Mouse (Mus musculus): ENCODE results near the gene Ankrd54. TPM values are rescaled to one million over a fixed set of nuclear protein-coding genes. Genes with fewer than 3 reads are reported as not detected.
A peak's percentile ranks its signal among the peaks of the same experiment; 100 is the strongest.
"Not testable (repeated sequence)": the region's sequence is repeated elsewhere in the genome, so short reads cannot be mapped to it uniquely, and the experiment has no call there.

The Ankrd54 gene
- polyA plus RNA-seq, 1 experiment from 2014 or later: 67.5 TPM

DNA sequence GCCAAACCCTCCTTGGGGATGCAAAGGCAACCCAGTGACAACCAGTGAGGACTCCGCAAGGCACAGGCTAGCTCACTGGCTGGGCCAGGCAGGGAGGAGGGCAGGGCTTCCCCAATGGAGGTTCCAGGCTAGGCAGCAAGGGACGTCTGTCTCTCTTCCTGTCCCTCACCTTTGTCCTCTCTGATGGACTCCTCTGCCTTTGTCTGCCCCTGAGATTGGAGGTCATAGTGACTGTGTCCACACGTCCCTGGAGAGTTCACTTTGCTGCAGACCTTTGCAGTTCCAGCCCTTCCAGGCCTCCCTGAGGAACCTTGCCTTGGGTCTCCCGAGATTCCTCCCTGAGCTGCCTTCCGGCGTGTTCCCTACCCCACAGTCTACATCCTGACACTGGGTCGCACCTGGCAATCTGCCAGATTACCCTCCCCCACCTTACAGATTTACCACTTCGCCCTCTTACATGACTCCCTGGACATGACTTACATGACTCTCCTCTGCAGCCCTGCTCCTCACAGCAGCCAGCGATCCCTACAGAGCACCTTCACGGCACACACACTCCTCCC, 39.9 kb downstream of the Ankrd54 start:
- H3K4me2 ChIP-seq (replicated peaks): no peak overlapping the region
- 73% methylated on average over 10 of the region's 10 CpGs for WGBS
- H3K4me1 ChIP-seq: peaks cover 18% of the 10 kb centered on the region
- no peaks in the 10 kb centered on the region for H3K36me3 ChIP-seq
- 0 out of 2 replicates have a peak overlapping the region, but pooled peaks have one; percentile 4 for H3K9ac ChIP-seq (replicated peaks)
- no peaks in the 10 kb centered on the region for H3K9me3 ChIP-seq
- H3K27ac ChIP-seq (replicated peaks): no peak overlapping the region
- ATAC-seq (ENCODE audit: low FRiP score, low read depth): no peak
- H3K4me3 ChIP-seq: no peak overlapping the region
- peaks cover 25% of the 10 kb centered on the region; the same call in 1 of the 2 replicates for H3K27me3 ChIP-seq

DNA sequence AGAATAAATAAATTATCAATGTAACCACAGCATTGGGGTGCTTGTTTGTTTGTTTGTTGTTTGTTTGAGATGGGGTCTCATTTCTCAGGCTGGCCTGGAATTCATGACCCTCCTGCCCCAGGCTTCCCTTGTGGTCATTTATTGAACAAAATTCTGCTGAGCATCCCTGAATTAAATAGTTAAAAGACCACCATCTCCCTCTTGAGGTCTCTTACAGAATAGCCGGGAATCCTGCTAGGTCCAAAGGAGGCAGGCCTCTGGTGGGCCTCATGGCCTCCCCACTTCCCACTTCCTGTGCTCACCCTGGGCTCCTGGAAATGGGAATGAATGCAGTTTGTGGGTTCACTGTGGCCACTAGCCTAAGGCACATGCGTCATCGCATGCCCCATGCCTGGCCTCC, 43.8 kb downstream of the Ankrd54 start:
- 0 out of 2 replicates have a peak, but pooled peaks cover 9% of the 10 kb centered on the region for H3K27me3 ChIP-seq
- 57% methylated on average over 3 of the region's 3 CpGs for WGBS
- no peak for ATAC-seq (ENCODE audit: low FRiP score, low read depth)
- H3K27ac ChIP-seq (replicated peaks): no peak overlapping the region
- H3K4me1 ChIP-seq: no peaks in the 10 kb centered on the region
- H3K9ac ChIP-seq (replicated peaks): no peak overlapping the region
- H3K36me3 ChIP-seq: no peaks in the 10 kb centered on the region
- no peak overlapping the region for H3K4me2 ChIP-seq (replicated peaks)
- H3K4me3 ChIP-seq: no peak overlapping the region
- no peaks in the 10 kb centered on the region for H3K9me3 ChIP-seq

DNA sequence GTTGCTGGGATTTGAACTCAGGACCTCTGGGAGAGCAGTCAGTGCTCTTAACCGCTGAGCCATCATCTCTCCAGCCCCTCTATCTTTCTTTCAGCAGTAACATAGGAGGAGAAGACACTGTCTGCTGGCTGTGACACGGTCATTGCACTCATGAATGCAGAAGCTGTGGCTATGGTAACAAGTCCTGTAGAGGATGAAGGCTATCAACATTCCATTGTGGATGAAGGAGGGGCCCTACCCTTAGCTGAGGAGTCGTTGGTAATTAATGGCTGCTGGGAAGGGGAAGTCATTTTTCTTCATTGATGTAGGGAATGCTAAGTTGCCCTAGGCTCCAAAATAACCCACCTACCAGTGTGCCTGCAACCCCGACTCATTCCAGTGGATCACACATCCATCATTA, 44.5 kb downstream of the Ankrd54 start:
- Histone ChIP-seq H3K9me3 (no peaks in the 10 kb centered on the region), H3K27me3 (0 out of 2 replicates have a peak, but pooled peaks cover 4% of the 10 kb centered on the region)

GRCm38 (mm10) chr15:79013382-79013781, 49.3 kb downstream of the Ankrd54 start:
- no peak overlapping the region for H3K4me3 ChIP-seq

More for the DNA sequence above, 44.5 kb downstream of the Ankrd54 start:
- no peak overlapping the region for H3K4me2 ChIP-seq (replicated peaks)
- no peaks in the 10 kb centered on the region for H3K36me3 ChIP-seq
- ATAC-seq (ENCODE audit: low FRiP score, low read depth): no peak
- WGBS: 47% methylated on average over 4 of the region's 4 CpGs
- H3K9ac ChIP-seq (replicated peaks): no peak overlapping the region
- H3K4me3 ChIP-seq: no peak overlapping the region
- H3K27ac ChIP-seq (replicated peaks): no peak overlapping the region
- H3K4me1 ChIP-seq: no peaks in the 10 kb centered on the region

GRCm38 (mm10) chr15:79011550-79011949, 51.1 kb downstream of the Ankrd54 start:
- no peak overlapping the region for H3K4me3 ChIP-seq
- ATAC-seq (ENCODE audit: low FRiP score, low read depth): no peak
- no peak overlapping the region for H3K4me2 ChIP-seq (replicated peaks)
- 0 out of 2 replicates have a peak overlapping the region, but pooled peaks have one; percentile 20 for H3K27ac ChIP-seq (replicated peaks)
- H3K4me1 ChIP-seq: peaks cover 3% of the 10 kb centered on the region; the same call in 1 of the 2 replicates
- WGBS: 64% methylated on average over 10 of the region's 10 CpGs
- H3K27me3 ChIP-seq: no peaks in the 10 kb centered on the region
- H3K9ac ChIP-seq (replicated peaks): no peak overlapping the region
- no peaks in the 10 kb centered on the region for H3K9me3 ChIP-seq
- H3K36me3 ChIP-seq: 0 out of 2 replicates have a peak, but pooled peaks cover 5% of the 10 kb centered on the region

More at GRCm38 (mm10) chr15:79013382-79013781, 49.3 kb downstream of the Ankrd54 start:
- Histone ChIP-seq H3K27ac (replicated peaks) (no peak overlapping the region), H3K27me3 (no peaks in the 10 kb centered on the region), H3K9me3 (no peaks in the 10 kb centered on the region), H3K9ac (replicated peaks) (no peak overlapping the region), H3K36me3 (no peaks in the 10 kb centered on the region), H3K4me1 (peaks cover 3% of the 10 kb centered on the region; the same call in 1 of the 2 replicates), H3K4me2 (replicated peaks) (no peak overlapping the region)
- WGBS: 65% methylated on average over 7 of the region's 7 CpGs
- no peak for ATAC-seq (ENCODE audit: low FRiP score, low read depth)

- Histone ChIP-seq H3K9ac (replicated peaks) (no peak overlapping the region), H3K27ac (replicated peaks) (0 out of 2 replicates have a peak overlapping the region, but pooled peaks have one; percentile 4), H3K4me1 (peaks cover 3% of the 10 kb centered on the region; the same call in 1 of the 2 replicates), H3K36me3 (peaks cover 22% of the 10 kb centered on the region), H3K27me3 (no peaks in the 10 kb centered on the region), H3K4me3 (no peak overlapping the region), H3K4me2 (replicated peaks) (no peak overlapping the region), H3K9me3 (no peaks in the 10 kb centered on the region)
- ATAC-seq (ENCODE audit: low FRiP score, low read depth): no peak
- WGBS: 81% methylated on average over 5 of the region's 5 CpGs
Measured at GRCm38 (mm10) chr15:79009734-79010133, 53.0 kb downstream of the Ankrd54 start.

DNA sequence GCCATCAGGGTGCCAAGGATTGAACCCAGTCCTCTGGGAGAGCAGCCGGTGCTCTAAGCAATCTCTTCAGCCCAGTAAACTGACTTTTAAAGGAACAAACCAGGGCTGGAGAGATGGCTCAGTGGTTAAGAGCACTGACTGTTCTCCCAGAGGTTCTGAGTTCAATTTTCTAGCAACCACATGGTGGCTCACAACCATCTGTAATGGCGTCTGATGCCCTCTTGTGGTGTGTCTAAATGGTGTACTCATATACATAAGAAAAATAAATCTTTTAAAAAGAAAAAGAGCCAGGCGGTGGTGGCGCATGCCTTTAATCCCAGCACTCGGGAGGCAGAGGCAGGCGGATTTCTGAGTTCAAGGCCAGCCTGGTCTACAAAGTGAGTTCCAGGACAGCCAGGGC, 54.9 kb downstream of the Ankrd54 start:
- not testable (repeated sequence) for H3K27me3 ChIP-seq; H3K4me2 ChIP-seq (replicated peaks); H3K4me3 ChIP-seq; H3K4me1 ChIP-seq; H3K9ac ChIP-seq (replicated peaks); H3K9me3 ChIP-seq; H3K27ac ChIP-seq (replicated peaks); ATAC-seq (ENCODE audit: low FRiP score, low read depth)
- 92% methylated on average over 6 of the region's 6 CpGs for WGBS
- H3K36me3 ChIP-seq: peaks cover 40% of the 10 kb centered on the region

DNA sequence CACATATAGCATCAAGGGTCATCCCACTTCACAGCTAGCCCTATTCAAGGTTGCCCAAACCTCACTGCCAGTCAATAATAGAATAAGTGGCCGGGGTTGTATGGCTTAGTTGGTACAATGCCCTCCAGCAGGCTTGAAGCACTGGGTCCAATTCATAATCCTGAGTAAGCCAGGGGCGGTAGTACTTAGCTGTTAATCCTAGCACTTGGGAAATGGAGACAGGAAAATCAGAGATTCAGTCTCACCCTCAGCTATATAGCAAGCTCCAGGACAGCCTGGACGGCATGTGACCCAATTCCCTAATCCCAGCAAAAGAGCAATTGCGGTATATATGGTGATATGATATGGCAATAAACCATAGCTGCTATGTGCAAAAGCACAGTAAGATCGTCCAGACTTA, 55.6 kb downstream of the Ankrd54 start:
- Histone ChIP-seq H3K4me2 (replicated peaks) (no peak overlapping the region), H3K36me3 (peaks cover 47% of the 10 kb centered on the region), H3K27me3 (no peaks in the 10 kb centered on the region), H3K27ac (replicated peaks) (no peak overlapping the region), H3K9ac (replicated peaks) (no peak overlapping the region), H3K9me3 (no peaks in the 10 kb centered on the region), H3K4me1 (peaks cover 3% of the 10 kb centered on the region; the same call in 1 of the 2 replicates), H3K4me3 (no peak overlapping the region)
- 95% methylated on average over 5 of the region's 5 CpGs for WGBS
- ATAC-seq (ENCODE audit: low FRiP score, low read depth): no peak

DNA sequence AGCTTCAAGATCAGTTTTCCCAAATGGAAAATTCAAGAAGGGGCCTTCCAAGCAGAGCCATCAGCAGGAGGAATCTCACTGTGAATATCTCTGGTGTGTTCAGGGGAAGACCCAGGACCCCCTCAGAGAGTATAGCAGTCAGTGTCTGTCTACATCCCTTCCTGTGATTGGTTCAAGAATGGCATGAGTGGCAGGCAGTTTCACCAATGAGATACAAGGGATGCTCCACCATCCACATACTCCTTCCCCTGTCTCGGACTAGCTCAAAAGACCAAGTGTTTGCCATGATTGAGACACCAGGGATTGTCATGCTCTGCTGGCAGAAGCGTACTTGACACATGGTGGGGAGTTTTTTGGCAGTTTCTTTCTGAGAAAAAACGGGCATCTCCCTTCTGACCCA, 56.1 kb downstream of the Ankrd54 start:
- Histone ChIP-seq H3K27ac (replicated peaks) (no peak overlapping the region), H3K4me1 (peaks cover 2% of the 10 kb centered on the region; the same call in 1 of the 2 replicates), H3K4me3 (no peak overlapping the region), H3K36me3 (peaks cover 52% of the 10 kb centered on the region), H3K4me2 (replicated peaks) (no peak overlapping the region), H3K27me3 (no peaks in the 10 kb centered on the region), H3K9me3 (no peaks in the 10 kb centered on the region), H3K9ac (replicated peaks) (no peak overlapping the region)
- 83% methylated on average over 3 of the region's 3 CpGs for WGBS
- ATAC-seq (ENCODE audit: low FRiP score, low read depth): no peak

DNA sequence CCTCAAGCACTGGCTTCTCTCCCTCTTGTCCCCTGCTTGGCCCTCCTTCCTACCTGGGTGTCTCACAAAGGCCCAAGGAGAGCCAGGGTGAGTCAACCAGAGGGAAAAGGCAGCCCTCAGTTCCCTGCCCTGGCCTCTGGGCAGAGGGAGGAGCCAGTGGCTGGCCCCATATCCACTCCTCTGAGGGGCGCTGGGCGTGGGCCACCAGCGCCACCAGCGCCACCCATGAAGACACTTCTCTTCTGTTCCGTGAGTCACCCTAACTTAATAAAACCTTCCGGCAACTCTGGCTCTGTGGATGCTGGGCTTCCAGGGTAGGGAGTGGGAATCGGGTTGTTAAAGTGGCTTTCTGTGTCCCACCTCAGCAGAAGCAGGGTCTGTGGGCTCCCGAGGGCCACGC, 57.1 kb downstream of the Ankrd54 start:
- H3K4me3 ChIP-seq: no peak overlapping the region
- no peaks in the 10 kb centered on the region for H3K4me1 ChIP-seq
- H3K9ac ChIP-seq (replicated peaks): no peak overlapping the region
- no peaks in the 10 kb centered on the region for H3K9me3 ChIP-seq
- peaks cover 62% of the 10 kb centered on the region for H3K36me3 ChIP-seq
- ATAC-seq (ENCODE audit: low FRiP score, low read depth): no peak
- WGBS: 92% methylated on average over 9 of the region's 9 CpGs
- no peaks in the 10 kb centered on the region for H3K27me3 ChIP-seq
- H3K27ac ChIP-seq (replicated peaks): no peak overlapping the region
- no peak overlapping the region for H3K4me2 ChIP-seq (replicated peaks)

Data from midbrain, embryonic 12.5 days (tissue).